Mouse (Mus musculus) CH12F3 (cell line): ENCODE data around the gene Atxn7l3.

ENCODE experiments used
- in situ Hi-C: fragments of 300-500 bp; cut with MboI; formaldehyde crosslinking; loops from 2 replicates; pipeline ENCODE4 v1.14.3; 2020; ENCODE audit warnings: low sequenced_read_pairs

Atxn7l3 gene

GRCm38 (mm10) chr11:102296491-102297472 lies at the start of gene Atxn7l3:
TSS of gene Atxn7l3 (minus strand) at chr11:102296631.
- in situ Hi-C loops = no loop called here

DNA sequence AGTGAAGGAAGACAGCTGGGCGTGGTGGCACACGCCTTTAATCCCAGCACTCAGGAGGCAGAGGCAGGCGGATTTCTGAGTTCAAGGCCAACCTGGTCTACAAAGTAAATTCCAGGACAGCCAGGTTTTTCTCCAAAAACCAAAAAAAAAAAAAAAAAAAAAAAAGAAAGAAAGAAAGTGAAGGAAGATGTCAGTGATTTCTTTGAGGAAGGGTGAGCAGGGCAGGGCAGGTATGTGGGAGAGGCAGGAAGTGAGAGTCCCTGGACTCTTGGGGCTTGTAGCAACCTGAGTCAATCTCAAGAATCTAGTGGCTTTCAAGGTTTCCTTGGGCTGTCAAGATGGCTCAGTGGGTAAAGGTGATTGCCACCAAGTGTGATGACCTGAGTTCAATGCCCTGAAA lies 48.0 kb upstream of the Atxn7l3 start:
- in situ Hi-C loops = no loop called here

DNA sequence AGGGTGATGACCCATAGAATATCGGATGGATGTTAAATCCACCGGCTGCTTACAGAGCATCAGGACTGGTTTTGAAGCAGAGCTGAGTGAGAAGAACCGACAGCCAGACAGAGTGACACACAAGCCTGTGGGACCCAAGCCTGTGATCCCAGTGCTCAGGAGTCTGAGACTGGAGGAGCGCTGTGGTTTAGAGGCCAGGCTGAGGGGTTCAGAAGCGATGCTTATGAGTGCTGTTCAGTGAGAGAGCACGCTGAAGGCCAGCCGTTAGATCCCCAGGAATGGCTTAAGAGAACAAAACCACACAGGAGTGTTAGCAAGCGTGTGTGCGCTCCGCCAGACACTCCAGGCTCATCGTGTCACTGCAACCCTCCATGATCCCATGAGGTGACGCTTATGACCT lies 46.3 kb upstream of the Atxn7l3 start:
- in situ Hi-C loops = no loop called here

GRCm38 (mm10) chr11:102341101-102341500 lies 44.7 kb upstream of the Atxn7l3 start:
- in situ Hi-C loops = no loop called here

GRCm38 (mm10) chr11:102339624-102340023 lies 43.2 kb upstream of the Atxn7l3 start:
- in situ Hi-C loops = no loop called here

DNA sequence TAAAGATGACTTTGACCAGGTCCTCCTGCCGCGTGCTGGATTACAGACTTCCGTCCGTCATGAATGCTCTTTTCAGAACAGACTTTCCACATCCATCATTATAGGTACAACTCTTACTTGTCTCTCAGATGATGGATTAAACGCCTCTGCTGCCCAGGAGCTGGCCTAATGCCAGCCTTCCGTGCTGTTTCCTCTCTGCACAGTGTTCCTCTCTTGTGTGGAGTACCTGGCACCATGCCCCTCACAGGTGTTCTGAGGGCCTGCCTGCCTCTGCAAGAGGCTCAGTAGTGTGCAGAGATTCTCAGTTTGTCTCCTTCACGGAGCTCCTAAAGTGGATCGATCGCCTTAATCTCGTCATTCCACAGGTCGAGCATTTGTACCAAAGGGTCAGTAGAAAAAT lies 42.8 kb upstream of the Atxn7l3 start:
- in situ Hi-C loops = no loop called here

- in situ Hi-C loops = no loop called here
Measured at GRCm38 (mm10) chr11:102338561-102338960, 42.1 kb upstream of the Atxn7l3 start.

DNA sequence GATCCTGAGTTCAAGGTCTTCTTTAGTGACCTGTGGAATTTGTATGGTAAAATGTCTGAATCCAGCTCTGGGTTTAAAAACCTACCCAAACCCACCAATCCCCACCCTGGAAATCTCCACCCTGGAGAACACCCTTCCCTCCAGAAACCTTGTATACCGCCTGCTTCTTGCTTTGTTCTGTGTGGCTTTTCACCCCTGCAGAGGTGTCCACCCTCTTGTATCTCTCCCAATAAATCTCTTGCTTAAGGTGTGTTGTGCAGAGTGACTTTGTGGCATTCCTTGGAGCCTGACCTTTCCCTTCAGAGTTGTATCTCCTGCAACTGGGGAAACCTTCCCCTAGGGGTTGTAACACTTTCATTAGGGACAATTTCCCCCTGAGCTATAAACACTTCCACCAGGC lies 41.5 kb upstream of the Atxn7l3 start:
- in situ Hi-C loops = no loop called here

DNA sequence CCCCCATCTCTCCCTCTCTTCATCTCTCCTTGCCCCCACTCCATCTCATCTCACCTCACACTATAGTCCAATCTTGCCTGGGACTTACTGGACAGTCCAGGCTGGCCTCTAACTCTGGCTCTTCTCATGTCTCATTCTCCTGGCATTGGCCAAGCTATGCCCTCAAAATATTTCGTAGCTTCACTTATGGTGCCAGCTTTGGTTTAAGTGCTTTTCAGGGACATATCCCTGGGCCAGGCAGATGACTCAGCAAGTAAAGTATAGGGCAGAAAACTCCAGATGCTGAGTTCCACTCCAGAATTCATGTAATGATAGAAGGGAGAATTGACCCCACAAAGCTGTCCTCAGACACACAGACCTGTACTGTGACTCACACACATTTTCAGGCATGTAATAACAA lies 39.8 kb upstream of the Atxn7l3 start:
- in situ Hi-C loops = no loop called here

GRCm38 (mm10) chr11:102334973-102335700 lies 38.7 kb upstream of the Atxn7l3 start:
- in situ Hi-C loops = no loop called here

- in situ Hi-C loops = no loop called here
Measured at GRCm38 (mm10) chr11:102334010-102334409, 37.6 kb upstream of the Atxn7l3 start.

DNA sequence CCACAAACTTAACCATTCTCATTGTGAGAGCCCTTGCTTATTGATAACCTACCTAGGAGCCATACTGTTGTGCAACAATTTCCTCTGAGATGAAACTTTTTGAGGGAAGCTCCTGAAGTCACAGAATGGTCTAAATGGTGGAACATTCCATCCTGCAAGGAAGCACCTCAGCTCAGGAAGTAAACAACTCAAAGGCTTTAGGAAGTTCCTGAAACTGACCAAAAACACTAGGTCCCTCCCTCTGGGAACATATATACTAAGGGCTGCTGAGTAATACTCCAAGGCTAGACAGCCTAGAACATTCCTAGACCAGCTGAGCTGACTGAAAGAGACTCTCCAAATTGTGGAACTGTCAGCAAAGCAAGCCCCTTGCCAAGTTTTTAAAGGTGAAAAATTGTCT lies 36.6 kb upstream of the Atxn7l3 start:
- in situ Hi-C loops = no loop called here

DNA sequence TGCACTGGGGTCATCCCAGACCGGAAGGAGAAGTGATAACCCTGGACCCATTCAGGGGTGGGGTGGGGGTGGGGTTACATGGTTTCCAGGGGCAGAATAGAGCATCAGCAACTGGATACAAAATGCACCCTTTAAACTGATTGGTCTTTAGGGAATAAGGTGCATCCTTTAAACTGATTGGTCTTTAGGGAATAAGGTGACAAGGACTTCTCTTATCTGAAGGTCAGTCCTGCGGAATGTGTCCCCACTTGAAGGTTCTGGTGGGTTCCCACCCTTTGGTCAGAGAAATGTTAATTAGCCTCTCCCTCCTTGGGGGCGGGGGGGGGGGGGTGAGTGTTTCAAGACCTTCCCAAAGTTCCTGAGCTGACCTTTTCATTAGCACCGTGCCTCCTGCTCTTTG lies 35.4 kb upstream of the Atxn7l3 start:
- in situ Hi-C loops = no loop called here

DNA sequence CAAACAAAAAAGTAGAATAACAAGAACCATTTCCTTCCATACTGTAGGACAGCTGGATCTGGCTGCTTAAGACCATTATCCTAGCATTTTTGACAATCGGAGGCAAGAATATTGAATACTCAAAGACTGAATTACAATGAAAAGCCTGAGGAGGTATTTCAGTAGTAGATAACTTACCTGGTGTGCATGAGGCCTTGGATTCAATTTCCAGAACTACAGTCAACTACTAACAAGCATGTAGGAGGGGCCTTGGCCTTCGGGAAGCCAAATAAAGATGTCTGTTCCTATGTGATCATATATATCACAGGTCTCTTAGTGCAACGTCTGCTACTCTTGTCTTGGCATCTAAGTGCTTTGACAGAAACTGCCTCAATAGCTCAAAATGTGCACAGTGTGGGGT lies 33.6 kb upstream of the Atxn7l3 start:
- in situ Hi-C loops = no loop called here

GRCm38 (mm10) chr11:102329518-102329917 lies 33.1 kb upstream of the Atxn7l3 start:
- in situ Hi-C loops = no loop called here

DNA sequence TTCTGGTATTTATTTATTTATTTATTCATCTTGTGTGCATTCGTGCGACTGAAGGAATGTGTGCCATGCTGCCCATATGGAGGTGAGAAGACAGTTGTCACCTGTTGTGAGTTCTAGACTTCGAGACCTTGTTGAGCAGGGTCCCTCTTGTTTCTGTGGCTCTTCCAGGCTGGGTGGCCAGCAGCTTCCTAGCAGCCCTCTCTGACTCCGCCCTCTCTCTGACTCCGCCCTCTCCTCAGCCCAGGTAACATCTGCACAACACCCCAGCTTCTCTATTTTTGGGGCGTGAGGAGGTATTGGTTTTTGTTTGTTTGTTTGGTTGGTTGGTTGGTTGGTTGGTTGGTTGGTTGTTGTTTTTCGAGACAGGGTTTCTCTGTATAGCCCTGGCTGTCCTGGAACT lies 31.4 kb upstream of the Atxn7l3 start:
- in situ Hi-C loops = no loop called here

DNA sequence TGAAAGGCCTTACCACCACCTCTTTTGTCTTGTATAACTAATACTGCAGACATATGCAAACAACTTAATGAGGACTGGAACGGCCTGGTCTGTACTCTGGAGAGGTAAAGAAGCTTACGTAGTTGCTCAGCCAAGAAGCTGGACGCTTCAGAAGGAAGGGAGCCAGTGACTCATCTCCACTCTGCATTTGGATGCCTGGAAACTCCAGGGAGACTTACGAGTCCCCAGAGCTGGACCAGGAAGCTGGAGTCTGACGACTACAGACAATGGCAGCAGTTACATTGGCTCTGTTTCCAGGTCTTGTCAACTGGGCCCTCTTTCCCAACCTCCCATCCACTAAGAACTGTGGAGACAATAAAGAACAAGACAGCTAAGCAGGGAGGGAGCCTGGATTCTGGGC lies 30.8 kb upstream of the Atxn7l3 start:
- in situ Hi-C loops = no loop called here

GRCm38 (mm10) chr11:102323516-102323915 lies 27.1 kb upstream of the Atxn7l3 start:
- in situ Hi-C loops = loop anchor here (5.0 kb wide), 1 partner anchor 84 kb away; the partner anchor contains the start of gene Slc25a39

DNA sequence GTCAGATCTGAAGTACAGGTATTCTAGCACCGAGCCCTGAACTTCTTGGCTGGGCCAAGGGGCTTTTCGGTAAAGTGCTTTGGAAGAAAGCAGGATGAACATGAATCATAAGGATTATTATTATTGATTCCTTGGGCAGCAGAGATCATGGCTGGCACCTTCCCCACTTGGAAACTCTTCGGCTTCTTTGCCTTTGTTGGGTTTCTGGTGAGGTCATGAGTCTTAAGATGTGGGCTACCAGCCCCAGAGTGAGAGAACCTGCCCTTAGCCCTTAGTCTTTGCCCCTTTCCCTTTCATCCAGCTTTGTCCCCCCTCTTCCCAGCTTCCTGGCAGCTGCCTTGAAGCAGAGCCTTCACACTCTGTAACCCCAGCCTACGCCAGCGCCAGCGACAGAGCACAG lies 25.5 kb upstream of the Atxn7l3 start:
- in situ Hi-C loops = loop anchor here (5.0 kb wide), 1 partner anchor 85 kb away; the partner anchor contains the start of gene Slc25a39

DNA sequence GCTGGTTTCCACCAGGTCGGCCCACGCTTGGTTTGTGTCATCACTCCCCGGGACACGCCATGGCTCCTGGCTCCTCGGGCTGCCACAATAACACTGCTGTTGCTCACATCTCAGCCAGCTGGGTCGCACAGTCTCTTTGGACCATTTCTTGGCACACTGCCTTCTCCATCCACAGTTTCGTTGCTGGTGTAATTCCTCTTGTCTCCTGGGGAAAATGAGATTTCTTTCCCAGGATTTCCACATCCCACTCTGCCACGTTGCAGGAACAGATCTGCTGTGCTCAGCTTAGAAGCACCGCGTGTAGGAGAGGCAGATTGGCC lies 24.2 kb upstream of the Atxn7l3 start:
- in situ Hi-C loops = loop anchor here (5.0 kb wide), 1 partner anchor 87 kb away; the partner anchor contains the start of gene Slc25a39

GRCm38 (mm10) chr11:102319941-102320685 lies 23.7 kb upstream of the Atxn7l3 start:
- in situ Hi-C loops = loop anchor here (5.0 kb wide), 1 partner anchor 87 kb away; the partner anchor contains the start of gene Slc25a39
